ENCODE assay signal across 21 mouse cellular contexts in genomic region chr6:117163486-117163885, GRCm38 (mm10). TPM values are rescaled to one million over a fixed set of nuclear protein-coding genes. Genes with fewer than 3 reads are reported as not detected.
A peak's percentile ranks its signal among the peaks of the same experiment; 100 is the strongest.
DNase-seq lines count a peak whose midpoint lies in the region; ATAC-seq and TF ChIP-seq lines count a peak whose summit lies in the region.
"Had no signal": no experiment of that assay in that cellular context is flagged by ENCODE, and none has a peak within 500 bp of the region (broad histone marks: within the 10 kb centered on the region; RNA-seq: fewer than 3 reads in every experiment).

No protein-coding gene starts in this region.

- H3K4me2 ChIP-seq in heart, embryonic 12.5 days = no peak overlapping the region
- no peak overlapping the region for H3K4me2 ChIP-seq in hindbrain, postnatal 0 days (ENCODE audit: low read depth, low read length)
- no peak overlapping the region for H3K4me2 ChIP-seq in hindbrain, embryonic 16.5 days (ENCODE audit: low read length)
- no peak overlapping the region for H3K4me2 ChIP-seq in midbrain, embryonic 11.5 days
- H3K4me2 ChIP-seq: heart, embryonic 13.5 days; hindbrain, embryonic 13.5 days had no signal

- WGBS in heart, embryonic 12.5 days = 69% methylated on average over 5 of the region's 5 CpGs
- WGBS in hindbrain, postnatal 0 days = 71% methylated on average over 5 of the region's 5 CpGs
- 67% methylated on average over 5 of the region's 5 CpGs for WGBS in hindbrain, embryonic 16.5 days
- WGBS in midbrain, embryonic 10.5 days = 80% methylated on average over 5 of the region's 5 CpGs
- 79% methylated on average over 5 of the region's 5 CpGs for WGBS in midbrain, embryonic 11.5 days

- H3K27ac ChIP-seq in heart, embryonic 12.5 days (ENCODE audit: poor library complexity, severe bottlenecking) = no peak overlapping the region
- no peak overlapping the region for H3K27ac ChIP-seq in hindbrain, postnatal 0 days
- no peak overlapping the region for H3K27ac ChIP-seq in hindbrain, embryonic 16.5 days (ENCODE audit: low read depth, low read length)
- no peak overlapping the region for H3K27ac ChIP-seq in midbrain, embryonic 10.5 days (replicated peaks)
- no peak overlapping the region for H3K27ac ChIP-seq in midbrain, embryonic 11.5 days (ENCODE audit: low read depth, low read length)
- H3K27ac ChIP-seq: forebrain, embryonic 10.5 days; heart, embryonic 13.5 days; hindbrain, embryonic 10.5 days; hindbrain, embryonic 13.5 days had no signal

- ATAC-seq in heart, embryonic 12.5 days (ENCODE audit: insufficient number of reproducible peaks, low FRiP score) = no peak
- no peak for ATAC-seq in hindbrain, postnatal 0 days
- ATAC-seq in hindbrain, embryonic 16.5 days = no peak
- no peak for ATAC-seq in midbrain, embryonic 11.5 days (ENCODE audit: low FRiP score)
- ATAC-seq: forebrain, embryonic 14.5 days; intestine, postnatal 0 days; Patski had no signal

- no peak overlapping the region for H3K9ac ChIP-seq in heart, embryonic 12.5 days
- H3K9ac ChIP-seq in hindbrain, postnatal 0 days (replicated peaks; ENCODE audit: low read length) = no peak overlapping the region
- no peak overlapping the region for H3K9ac ChIP-seq in hindbrain, embryonic 16.5 days (ENCODE audit: low read depth, low read length)
- H3K9ac ChIP-seq in midbrain, embryonic 11.5 days (ENCODE audit: low read length) = no peak overlapping the region
- H3K9ac ChIP-seq: heart, embryonic 13.5 days; hindbrain, embryonic 13.5 days had no signal

- peak; percentile 28; the same call in 1 of the 2 replicates for TF ChIP-seq CTCF in hindbrain, postnatal 0 days (IDR thresholded peaks at IDR 0.05; ENCODE audit: low read depth)

- DNase-seq in heart, adult 11 months = peak; percentile 54
- no peak for DNase-seq in hindbrain, postnatal 0 days (ENCODE audit: low spot score)
- DNase-seq in midbrain, embryonic 10.5 days (ENCODE audit: low spot score) = peak; percentile 9
- DNase-seq in midbrain, embryonic 11.5 days (ENCODE audit: low spot score, missing footprints) = no peak
- DNase-seq: adrenal gland, postnatal 10 days; adrenal gland, postnatal 36 days; B cell, adult 2 months; cerebellum, adult 18-20 months; cerebellum, adult 9-10 months; gastrocnemius, postnatal 25 days had no signal

- peaks cover 35% of the 10 kb centered on the region for H3K27me3 ChIP-seq in heart, embryonic 12.5 days (replicated peaks)
- H3K27me3 ChIP-seq in hindbrain, postnatal 0 days (ENCODE audit: insufficient read depth, low read length) = peaks cover 6% of the 10 kb centered on the region; the same call in 1 of the 2 replicates
- H3K27me3 ChIP-seq in hindbrain, embryonic 16.5 days (replicated peaks; ENCODE audit: control insufficient read depth, insufficient read depth, low read length) = peaks cover 7% of the 10 kb centered on the region
- H3K27me3 ChIP-seq in midbrain, embryonic 10.5 days (ENCODE audit: low read depth, poor library complexity, severe bottlenecking) = peaks cover 31% of the 10 kb centered on the region
- peaks cover 17% of the 10 kb centered on the region for H3K27me3 ChIP-seq in midbrain, embryonic 11.5 days (ENCODE audit: control insufficient read depth, insufficient read depth, low read length)
- H3K27me3 ChIP-seq: Patski had no signal

- H3K4me1 ChIP-seq in heart, embryonic 12.5 days (replicated peaks) = peaks cover 11% of the 10 kb centered on the region
- peaks cover 10% of the 10 kb centered on the region; the same call in 1 of the 2 replicates for H3K4me1 ChIP-seq in hindbrain, postnatal 0 days (ENCODE audit: insufficient read depth, low read length)
- H3K4me1 ChIP-seq in hindbrain, embryonic 16.5 days (ENCODE audit: control insufficient read depth, insufficient read depth, low read depth, low read length) = peaks cover 16% of the 10 kb centered on the region
- peaks cover 27% of the 10 kb centered on the region for H3K4me1 ChIP-seq in midbrain, embryonic 10.5 days
- peaks cover 8% of the 10 kb centered on the region for H3K4me1 ChIP-seq in midbrain, embryonic 11.5 days (ENCODE audit: control insufficient read depth, insufficient read depth, low read length)

- no peak overlapping the region for H3K4me3 ChIP-seq in heart, embryonic 12.5 days
- H3K4me3 ChIP-seq in hindbrain, postnatal 0 days (ENCODE audit: low read length) = no peak overlapping the region
- no peak overlapping the region for H3K4me3 ChIP-seq in hindbrain, embryonic 16.5 days (ENCODE audit: low read length)
- no peak overlapping the region for H3K4me3 ChIP-seq in midbrain, embryonic 10.5 days
- H3K4me3 ChIP-seq in midbrain, embryonic 11.5 days (ENCODE audit: low read depth, low read length) = no peak overlapping the region
- H3K4me3 ChIP-seq: forebrain, embryonic 10.5 days; heart, embryonic 13.5 days; hindbrain, embryonic 10.5 days; hindbrain, embryonic 13.5 days had no signal

- no peaks in the 10 kb centered on the region for H3K36me3 ChIP-seq in heart, embryonic 12.5 days
- H3K36me3 ChIP-seq in hindbrain, postnatal 0 days (ENCODE audit: insufficient read depth, low read length) = no peaks in the 10 kb centered on the region
- no peaks in the 10 kb centered on the region for H3K36me3 ChIP-seq in hindbrain, embryonic 16.5 days (ENCODE audit: control insufficient read depth, insufficient read depth, low read length)
- H3K36me3 ChIP-seq in midbrain, embryonic 10.5 days = no peaks in the 10 kb centered on the region
- no peaks in the 10 kb centered on the region for H3K36me3 ChIP-seq in midbrain, embryonic 11.5 days (ENCODE audit: control insufficient read depth, insufficient read depth, low read length)
- H3K36me3 ChIP-seq: forebrain, embryonic 10.5 days; G1E; heart, embryonic 13.5 days; hindbrain, embryonic 10.5 days; hindbrain, embryonic 13.5 days had no signal

- H3K9me3 ChIP-seq in heart, embryonic 12.5 days (replicated peaks) = no peaks in the 10 kb centered on the region
- no peaks in the 10 kb centered on the region for H3K9me3 ChIP-seq in hindbrain, postnatal 0 days (ENCODE audit: low read length)
- no peaks in the 10 kb centered on the region for H3K9me3 ChIP-seq in hindbrain, embryonic 16.5 days (ENCODE audit: control insufficient read depth, low read length)
- no peaks in the 10 kb centered on the region for H3K9me3 ChIP-seq in midbrain, embryonic 10.5 days (replicated peaks)
- no peaks in the 10 kb centered on the region for H3K9me3 ChIP-seq in midbrain, embryonic 11.5 days (ENCODE audit: control insufficient read depth, low read length)
- H3K9me3 ChIP-seq: forebrain, embryonic 10.5 days; heart, embryonic 13.5 days; hindbrain, embryonic 10.5 days; hindbrain, embryonic 13.5 days had no signal

RNA-seq across cellular contexts. Expression of gene Cxcl12, which starts 4.8 kb away (rescaled TPM):
- polyA plus RNA-seq in heart, embryonic 12.5 days (2016; fragmentation: Nextera tagmentation; extraction: Ambion mirVana) = 207 and 237 TPM in 2 replicates
- 39.2 and 40.3 TPM in 2 replicates for total RNA-seq in hindbrain, postnatal 0 days (2014; rRNA removed)
- polyA plus RNA-seq in hindbrain, postnatal 0 days (2015; fragmentation: Nextera tagmentation; extraction: Ambion mirVana) = 90.9 and 92.2 TPM in 2 replicates
- 71.7 and 89.4 TPM in 2 replicates for polyA plus RNA-seq in hindbrain, embryonic 16.5 days (2015; fragmentation: Nextera tagmentation; extraction: Ambion mirVana)
- 59.9 and 72.6 TPM in 2 replicates for polyA plus RNA-seq in midbrain, embryonic 10.5 days (2016; fragmentation: Nextera tagmentation; extraction: Ambion mirVana)
- polyA plus RNA-seq in midbrain, embryonic 11.5 days (2014; fragmentation: Nextera tagmentation; extraction: Ambion mirVana) = 70.9 and 79.2 TPM in 2 replicates
- total RNA-seq: CH12.LX had no signal
- polyA plus RNA-seq: G1E had no signal

Comparison
In these comparisons a context has a peak if more than half of its experiments do, and no peak if none do; other contexts are left out.
1. DNase-seq: peak in heart, adult 11 months (single experiment) and midbrain, embryonic 10.5 days (single experiment); none in hindbrain, postnatal 0 days (single experiment) and midbrain, embryonic 11.5 days (single experiment).